Comparison of ENCODE assay signal across 21 mouse cellular contexts in genomic region chr9:109201347-109201746, GRCm38 (mm10). TPM values are rescaled to one million over a fixed set of nuclear protein-coding genes. Genes with fewer than 3 reads are reported as not detected.
"Had no signal": no experiment of that assay in that cellular context is flagged by ENCODE, and none has a peak within 500 bp of the region (broad histone marks: within the 10 kb centered on the region; RNA-seq: fewer than 3 reads in every experiment).

No protein-coding gene starts in this region.

RNA-seq across cellular contexts. Expression of gene Fbxw13, which starts 5.6 kb away (rescaled TPM):
- total RNA-seq: layer of hippocampus, postnatal 36 days; left cerebral cortex, adult 2 months; left cerebral cortex, postnatal 10 days; left cerebral cortex, postnatal 36 days; liver, adult 2 months; megakaryocyte progenitor cell, adult 5-6 weeks; megakaryocyte-erythroid progenitor cell, adult 5-6 weeks had no signal
- polyA plus RNA-seq: kidney, embryonic 15.5 days; limb, embryonic 11.5 days; limb, embryonic 14.5 days; liver, adult 2 months; liver, embryonic 13.5 days; liver, embryonic 16.5 days; lung, adult 2 months; lung, embryonic 16.5 days; midbrain, embryonic 11.5 days; midbrain, embryonic 14.5 days; neural tube, embryonic 12.5 days; neural tube, embryonic 15.5 days; stomach, embryonic 14.5 days; stomach, postnatal 0 days; thymus, postnatal 0 days had no signal

RNA-seq across cellular contexts. Expression of gene Fbxw20, which starts 33.2 kb away (rescaled TPM):
- total RNA-seq: layer of hippocampus, postnatal 36 days; left cerebral cortex, adult 2 months; left cerebral cortex, postnatal 10 days; left cerebral cortex, postnatal 36 days; liver, adult 2 months; megakaryocyte progenitor cell, adult 5-6 weeks; megakaryocyte-erythroid progenitor cell, adult 5-6 weeks had no signal
- polyA plus RNA-seq: kidney, embryonic 15.5 days; limb, embryonic 11.5 days; limb, embryonic 14.5 days; liver, adult 2 months; liver, embryonic 13.5 days; lung, adult 2 months; lung, embryonic 16.5 days; midbrain, embryonic 11.5 days; midbrain, embryonic 14.5 days; neural tube, embryonic 12.5 days; neural tube, embryonic 15.5 days; stomach, embryonic 14.5 days; stomach, postnatal 0 days; thymus, postnatal 0 days had no signal

RNA-seq across cellular contexts. Expression of gene Fbxw21, which starts 39.5 kb away (rescaled TPM):
- total RNA-seq: layer of hippocampus, postnatal 36 days; left cerebral cortex, adult 2 months; left cerebral cortex, postnatal 10 days; left cerebral cortex, postnatal 36 days; liver, adult 2 months; megakaryocyte progenitor cell, adult 5-6 weeks; megakaryocyte-erythroid progenitor cell, adult 5-6 weeks had no signal
- polyA plus RNA-seq: kidney, embryonic 15.5 days; limb, embryonic 11.5 days; limb, embryonic 14.5 days; liver, adult 2 months; liver, embryonic 13.5 days; liver, embryonic 16.5 days; lung, adult 2 months; lung, embryonic 16.5 days; midbrain, embryonic 11.5 days; midbrain, embryonic 14.5 days; neural tube, embryonic 12.5 days; neural tube, embryonic 15.5 days; stomach, embryonic 14.5 days; stomach, postnatal 0 days; thymus, postnatal 0 days had no signal
